Mouse (Mus musculus): ENCODE data around the gene Ceacam10. TPM values are rescaled to one million over a fixed set of nuclear protein-coding genes. Genes with fewer than 3 reads are reported as not detected.

Gene Ceacam10
- polyA plus RNA-seq, 1 experiment: 0.19 TPM

DNA sequence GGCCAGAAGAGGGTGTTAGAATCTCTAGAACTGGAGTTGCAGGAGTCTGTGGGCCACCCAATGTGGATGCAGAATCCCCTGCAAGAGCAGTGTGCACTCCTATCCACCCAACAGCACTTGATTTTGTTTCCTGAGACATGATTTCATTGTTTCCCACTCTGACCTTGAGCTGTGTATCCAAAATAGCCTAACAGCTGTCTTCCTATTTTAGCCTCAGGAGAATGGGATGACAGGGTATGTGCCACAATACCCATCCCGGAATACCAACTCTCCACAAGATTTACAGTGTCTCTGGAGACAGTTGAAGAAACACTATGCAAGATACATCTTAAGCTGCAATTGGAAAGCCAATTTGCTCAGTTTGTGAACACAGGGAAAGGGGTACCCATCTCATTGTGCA, 20.9 kb downstream of the Ceacam10 start:
- no peak for DNase-seq (ENCODE audit: low read depth)
- TF ChIP-seq CTCF (IDR thresholded peaks at IDR 0.05; ENCODE audit: borderline replicate concordance, extremely low read depth, insufficient read depth, insufficient read length): no peak
- TF ChIP-seq POLR2A (IDR thresholded peaks at IDR 0.05; ENCODE audit: borderline replicate concordance, extremely low read depth, insufficient read depth, insufficient read length, poor library complexity, severe bottlenecking): no peak

DNA sequence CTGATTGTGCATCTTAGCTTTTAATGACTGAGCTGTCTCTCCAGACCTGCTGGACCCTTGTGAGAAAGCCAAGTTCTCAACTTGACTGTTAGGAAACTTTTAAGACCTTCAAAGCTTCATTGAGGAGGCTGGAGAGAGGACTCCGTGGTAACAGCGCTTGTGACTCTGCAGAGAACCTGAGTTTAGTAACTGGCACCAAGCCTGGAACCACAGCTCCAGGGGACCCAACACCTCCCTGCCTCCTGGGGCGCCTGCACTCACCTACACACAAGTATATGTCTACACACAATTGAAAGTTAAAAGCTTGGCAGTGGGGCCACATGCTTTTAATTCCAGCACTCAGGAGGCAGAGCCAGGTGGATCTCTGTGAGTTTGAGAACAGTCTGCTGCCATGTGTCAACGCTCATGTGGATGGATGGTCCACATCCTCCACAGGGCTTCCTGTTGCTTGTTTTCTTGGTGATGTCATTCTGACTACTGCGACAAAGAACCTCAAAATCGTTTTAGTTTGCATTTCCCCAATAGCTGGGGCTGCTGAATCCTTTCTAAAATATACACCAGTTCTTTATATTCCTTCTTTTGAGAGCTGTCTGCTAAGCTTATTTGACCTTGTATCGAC, 25.3 kb downstream of the Ceacam10 start:
- DNase-seq (ENCODE audit: low read depth): no peak
- no peak for TF ChIP-seq POLR2A (IDR thresholded peaks at IDR 0.05; ENCODE audit: borderline replicate concordance, extremely low read depth, insufficient read depth, insufficient read length, poor library complexity, severe bottlenecking)
- no peak for TF ChIP-seq CTCF (IDR thresholded peaks at IDR 0.05; ENCODE audit: borderline replicate concordance, extremely low read depth, insufficient read depth, insufficient read length)

DNA sequence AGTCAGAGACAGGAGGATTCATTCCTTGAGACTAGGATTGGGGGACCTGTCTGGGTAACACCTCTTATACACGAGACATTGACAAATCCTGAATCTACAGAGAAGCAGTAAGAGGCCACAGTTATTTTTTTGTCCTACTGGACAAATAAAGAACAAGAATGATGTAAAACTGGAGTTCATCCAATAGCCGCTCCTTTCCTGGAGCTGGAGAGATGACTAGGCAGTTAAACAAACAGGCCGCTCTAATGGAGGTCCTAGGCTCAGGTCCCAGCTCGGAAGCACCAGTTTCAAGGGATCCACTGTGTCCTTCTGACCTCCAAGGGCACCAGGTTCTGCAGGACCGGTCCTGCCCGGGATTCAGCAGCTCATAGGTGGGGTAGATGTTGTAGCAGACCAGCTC, 27.8 kb downstream of the Ceacam10 start:
- no peak for TF ChIP-seq CTCF (IDR thresholded peaks at IDR 0.05; ENCODE audit: borderline replicate concordance, extremely low read depth, insufficient read depth, insufficient read length)
- no peak for TF ChIP-seq POLR2A (IDR thresholded peaks at IDR 0.05; ENCODE audit: borderline replicate concordance, extremely low read depth, insufficient read depth, insufficient read length, poor library complexity, severe bottlenecking)
- no peak for DNase-seq (ENCODE audit: low read depth)

DNA sequence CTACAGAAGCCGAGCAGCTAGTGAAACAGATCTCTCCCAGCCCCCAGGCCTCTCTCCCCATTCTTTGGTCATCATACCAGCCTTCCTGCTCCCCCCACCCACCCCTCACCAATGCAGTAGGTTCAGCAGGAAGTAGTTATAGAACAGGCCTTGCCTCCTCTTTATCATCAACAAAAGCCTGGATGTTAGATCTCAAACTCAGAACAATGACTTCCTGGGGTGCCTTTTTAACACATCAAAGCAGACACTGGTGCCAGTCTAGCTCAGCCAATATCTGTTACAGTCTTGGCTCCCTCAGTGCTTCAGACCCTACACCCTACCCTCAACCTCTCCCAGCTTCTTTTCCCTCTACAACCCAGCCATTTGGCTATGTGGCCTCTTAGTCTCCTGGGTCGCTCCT, 32.0 kb downstream of the Ceacam10 start:
- DNase-seq (ENCODE audit: low read depth): no peak
- TF ChIP-seq POLR2A (IDR thresholded peaks at IDR 0.05; ENCODE audit: borderline replicate concordance, extremely low read depth, insufficient read depth, insufficient read length, poor library complexity, severe bottlenecking) (no peak), CTCF (IDR thresholded peaks at IDR 0.05; ENCODE audit: borderline replicate concordance, extremely low read depth, insufficient read depth, insufficient read length) (no peak)

DNA sequence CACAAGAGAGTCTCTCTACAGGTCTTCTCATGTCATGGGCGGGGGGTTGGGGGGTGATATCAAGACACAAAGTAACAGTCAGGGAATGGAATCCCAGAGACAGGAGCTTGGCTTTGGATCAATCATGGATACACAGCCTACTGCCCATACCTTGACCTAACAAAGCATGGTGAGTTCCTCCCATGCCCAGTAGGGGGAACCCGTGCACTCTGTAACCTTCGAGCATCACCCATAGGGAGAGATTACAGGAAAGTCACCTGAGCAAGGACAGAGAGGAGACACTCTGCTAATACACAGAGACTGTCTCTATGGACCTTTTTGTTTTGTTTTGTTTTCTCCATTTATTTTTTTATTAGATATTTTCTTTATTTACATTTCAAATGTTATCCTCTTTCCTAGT, 40.5 kb downstream of the Ceacam10 start:
- TF ChIP-seq POLR2A (IDR thresholded peaks at IDR 0.05; ENCODE audit: borderline replicate concordance, extremely low read depth, insufficient read depth, insufficient read length, poor library complexity, severe bottlenecking) (no peak), CTCF (IDR thresholded peaks at IDR 0.05; ENCODE audit: borderline replicate concordance, extremely low read depth, insufficient read depth, insufficient read length) (peak; percentile 87)

DNA sequence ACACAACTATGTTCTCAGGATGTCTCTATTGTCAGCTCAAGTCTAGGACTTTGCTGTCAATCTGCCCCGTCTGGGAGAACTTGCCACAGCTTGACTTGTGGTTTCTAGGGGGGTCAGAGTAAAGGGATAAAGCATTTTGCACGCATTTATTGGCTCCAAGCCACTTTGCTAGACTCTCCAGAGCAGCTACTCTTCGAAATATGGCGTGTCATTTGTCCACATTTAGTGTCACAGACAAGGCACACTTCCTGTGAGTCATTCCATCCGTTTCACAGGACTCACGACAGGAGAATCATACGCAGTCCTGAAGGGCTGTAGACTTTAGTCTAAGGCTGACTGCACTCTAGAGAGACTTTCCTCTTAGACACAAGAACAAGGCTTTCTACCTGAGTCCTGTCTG, 47.4 kb downstream of the Ceacam10 start:
- TF ChIP-seq CTCF (IDR thresholded peaks at IDR 0.05; ENCODE audit: borderline replicate concordance, extremely low read depth, insufficient read depth, insufficient read length): no peak
- TF ChIP-seq POLR2A (IDR thresholded peaks at IDR 0.05; ENCODE audit: borderline replicate concordance, extremely low read depth, insufficient read depth, insufficient read length, poor library complexity, severe bottlenecking): no peak
- DNase-seq (ENCODE audit: low read depth): no peak

More for the DNA sequence above, 40.5 kb downstream of the Ceacam10 start:
- DNase-seq (ENCODE audit: low read depth): peak; percentile 69

DNA sequence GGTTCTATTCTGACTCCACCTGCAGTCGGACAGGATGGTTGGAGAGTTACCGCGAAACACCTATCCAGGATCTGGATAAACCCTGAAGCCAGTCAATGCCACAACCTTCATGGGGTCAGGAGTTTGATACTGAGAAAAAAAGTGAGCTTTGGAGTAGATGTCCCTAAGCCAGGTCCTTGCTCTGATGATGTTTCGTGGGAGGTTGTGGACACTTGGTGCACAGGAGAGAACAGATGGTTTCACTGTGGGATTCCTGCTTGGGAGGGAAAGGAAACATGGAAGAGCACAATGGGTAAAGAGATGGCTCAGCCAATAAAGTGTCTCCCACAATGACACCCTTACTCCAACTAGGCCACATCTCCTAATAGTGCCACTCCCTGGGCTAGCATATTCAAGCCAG, 50.2 kb downstream of the Ceacam10 start:
- no peak for TF ChIP-seq POLR2A (IDR thresholded peaks at IDR 0.05; ENCODE audit: borderline replicate concordance, extremely low read depth, insufficient read depth, insufficient read length, poor library complexity, severe bottlenecking)
- no peak for TF ChIP-seq CTCF (IDR thresholded peaks at IDR 0.05; ENCODE audit: borderline replicate concordance, extremely low read depth, insufficient read depth, insufficient read length)
- no peak for DNase-seq (ENCODE audit: low read depth)

Other genes starting within 250 kb of the Ceacam10 start
- gene Irgq, start 246.5 kb upstream of the Ceacam10 start, polyA plus RNA-seq (2012; rRNA removed): 55.4 and 66.4 TPM in 2 replicates
- 0.21 and 0.34 TPM in 2 replicates for gene Pinlyp, start 231.1 kb upstream of the Ceacam10 start, polyA plus RNA-seq (2012; rRNA removed)
- 71.6 and 84.1 TPM in 2 replicates for gene Xrcc1, start 230.9 kb upstream of the Ceacam10 start, polyA plus RNA-seq (2012; rRNA removed)
- gene Ethe1, start 189.7 kb upstream of the Ceacam10 start, polyA plus RNA-seq (2012; rRNA removed): 14.4 and 18.8 TPM in 2 replicates
- 4.8 and 9.6 TPM in 2 replicates for gene Zfp575, start 189.6 kb upstream of the Ceacam10 start, polyA plus RNA-seq (2012; rRNA removed)
- gene Phldb3, start 166.4 kb upstream of the Ceacam10 start, polyA plus RNA-seq (2012; rRNA removed): 0.30 and 0.59 TPM in 2 replicates
- 1.8 and 2.9 TPM in 2 replicates for gene Lypd3, start 140.7 kb upstream of the Ceacam10 start, polyA plus RNA-seq (2012; rRNA removed)
- not detected in 2 replicates for gene Tex101, start 100.5 kb upstream of the Ceacam10 start, polyA plus RNA-seq (2012; rRNA removed)
- gene BC049730, start 68.0 kb upstream of the Ceacam10 start, polyA plus RNA-seq (2012; rRNA removed): not detected in 2 replicates
- not detected in 2 replicates for gene Gm4763, start 50.3 kb upstream of the Ceacam10 start, polyA plus RNA-seq (2012; rRNA removed)
- gene Cd177, start 16.9 kb upstream of the Ceacam10 start, polyA plus RNA-seq (2012; rRNA removed): 0.15 and 0.19 TPM in 2 replicates
- gene Gm9844, start 85.0 kb downstream of the Ceacam10 start, polyA plus RNA-seq (2012; rRNA removed): 42.6 and 58.0 TPM in 2 replicates
- 0.08 TPM in 1 of 2 replicates, not detected in the other for gene Lypd4, start 92.7 kb downstream of the Ceacam10 start, polyA plus RNA-seq (2012; rRNA removed)
- gene Dmrtc2, start 92.9 kb downstream of the Ceacam10 start, polyA plus RNA-seq (2012; rRNA removed): 0.08 and 0.11 TPM in 2 replicates
- 624 and 715 TPM in 2 replicates for gene Rps19, start 107.2 kb downstream of the Ceacam10 start, polyA plus RNA-seq (2012; rRNA removed)
- 0.31 and 0.67 TPM in 2 replicates for gene Cd79a, start 120.2 kb downstream of the Ceacam10 start, polyA plus RNA-seq (2012; rRNA removed)
- 196 and 264 TPM in 2 replicates for gene Arhgef1, start 125.7 kb downstream of the Ceacam10 start, polyA plus RNA-seq (2012; rRNA removed)
- gene Gm4881, start 167.3 kb downstream of the Ceacam10 start, polyA plus RNA-seq (2012; rRNA removed): 5.9 and 11.2 TPM in 2 replicates
- 244 and 306 TPM in 2 replicates for gene Rabac1, start 195.5 kb downstream of the Ceacam10 start, polyA plus RNA-seq (2012; rRNA removed)
- 160 and 331 TPM in 2 replicates for gene Atp1a3, start 228.8 kb downstream of the Ceacam10 start, polyA plus RNA-seq (2012; rRNA removed)

Data from brain, embryonic 14.5 days (tissue).